Mouse (Mus musculus) myocyte (in vitro differentiated cells): Measurements from ENCODE around the gene Ascc1.
"Not testable (repeated sequence)": the region's sequence is repeated elsewhere in the genome, so short reads cannot be mapped to it uniquely, and the experiment has no call there.

Experiments
- CEBPB ChIP-seq: IDR thresholded peaks from 2 replicates; pipeline ENCODE4 v1.6.1; 2011; ENCODE audit warnings: mild to moderate bottlenecking, moderate library complexity; ENCODE audit not compliant: poor library complexity, insufficient read depth, severe bottlenecking
- E2F4 ChIP-seq: IDR thresholded peaks from one replicate; pipeline ENCODE4 v1.6.1; 2011; ENCODE audit warnings: mild to moderate bottlenecking, control low read depth, moderate library complexity; ENCODE audit not compliant: insufficient read depth
- MAX ChIP-seq: IDR thresholded peaks from one replicate; pipeline ENCODE4 v1.6.1; 2011; ENCODE audit warnings: low read depth, mild to moderate bottlenecking, control low read depth
- MYOD1 ChIP-seq, 3 experiments: IDR thresholded peaks; one replicate each; pipeline ENCODE4 v1.6.1; 2011; ENCODE audit warnings: control low read depth in 2 of 3, low read depth in 2 of 3, mild to moderate bottlenecking in 2 of 3, moderate library complexity in 1 of 3; ENCODE audit not compliant: insufficient read length in 2 of 3, control insufficient read depth in 1 of 3
- MYOG ChIP-seq, 3 experiments: IDR thresholded peaks; one replicate each; pipeline ENCODE4 v1.6.1; 2011; ENCODE audit warnings: control low read depth in 2 of 3, low read depth in 2 of 3, mild to moderate bottlenecking in 2 of 3; ENCODE audit not compliant: insufficient read length in 2 of 3, control insufficient read depth in 1 of 3, insufficient read depth in 1 of 3
- POLR2A ChIP-seq: IDR thresholded peaks from one replicate; pipeline ENCODE4 v1.6.1; 2011; ENCODE audit warnings: low read depth, mild to moderate bottlenecking, control low read depth, moderate library complexity; ENCODE audit not compliant: insufficient read length
- POLR2AphosphoS2 ChIP-seq: IDR thresholded peaks from one replicate; pipeline ENCODE4 v1.6.1; 2011; ENCODE audit warnings: low read depth, control low read depth; ENCODE audit not compliant: insufficient read length
- TCF3 ChIP-seq: IDR thresholded peaks from one replicate; pipeline ENCODE4 v1.6.1; 2011; ENCODE audit warnings: low read depth, control low read depth; ENCODE audit not compliant: insufficient read length
- USF1 ChIP-seq: IDR thresholded peaks from one replicate; pipeline ENCODE4 v1.6.1; 2011; ENCODE audit warnings: low read depth, mild to moderate bottlenecking, control low read depth, moderate library complexity

DNA sequence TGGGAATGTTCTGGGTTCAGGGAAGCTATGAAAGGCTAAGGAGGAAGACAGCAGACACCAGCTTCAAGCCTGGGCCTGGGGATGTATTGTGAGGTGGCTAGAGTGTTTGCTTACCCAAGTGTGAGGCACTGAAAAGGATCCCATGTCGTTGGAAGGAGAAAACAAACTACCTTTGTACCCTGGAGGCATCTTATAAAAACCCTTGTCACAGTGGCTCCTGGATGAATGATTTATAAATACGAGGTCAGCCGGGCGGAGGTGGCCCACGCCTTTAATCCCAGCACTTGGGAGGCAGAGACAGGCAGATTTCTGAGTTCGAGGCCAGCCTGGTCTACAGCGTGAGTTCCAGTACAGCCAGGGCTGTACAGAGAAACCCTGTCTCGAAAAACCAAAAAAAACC lies 942 bp upstream of the Ascc1 start:
- TF ChIP-seq MAX; MYOD1 (IDR thresholded peaks at IDR 0.05; ENCODE audit: control insufficient read depth in 1 of 3, insufficient read length in 2 of 3, low read depth in 2 of 3); POLR2A; POLR2AphosphoS2; TCF3; CEBPB; USF1; MYOG (IDR thresholded peaks at IDR 0.05; ENCODE audit: control insufficient read depth in 1 of 3, insufficient read depth in 1 of 3, insufficient read length in 2 of 3, low read depth in 2 of 3); E2F4: not testable (repeated sequence)
